Mouse (Mus musculus) cortical plate, adult 2 months (tissue): ENCODE results near the gene Dync1h1.

Experiments used
- CTCF ChIP-seq: fragments of 200-500 bp; IDR thresholded peaks from 2 replicates; pipeline ENCODE4 v1.5.1; 2011; ENCODE audit warnings: mild to moderate bottlenecking, control low read depth, low read length; ENCODE audit not compliant: insufficient read depth; ENCODE audit errors: extremely low read depth
- POLR2A ChIP-seq: fragments of 200-500 bp; IDR thresholded peaks from 2 replicates; pipeline ENCODE4 v1.6.1; 2011; ENCODE audit warnings: mild to moderate bottlenecking, low read length, control low read depth; ENCODE audit not compliant: insufficient read depth; ENCODE audit errors: extremely low read depth

DNA sequence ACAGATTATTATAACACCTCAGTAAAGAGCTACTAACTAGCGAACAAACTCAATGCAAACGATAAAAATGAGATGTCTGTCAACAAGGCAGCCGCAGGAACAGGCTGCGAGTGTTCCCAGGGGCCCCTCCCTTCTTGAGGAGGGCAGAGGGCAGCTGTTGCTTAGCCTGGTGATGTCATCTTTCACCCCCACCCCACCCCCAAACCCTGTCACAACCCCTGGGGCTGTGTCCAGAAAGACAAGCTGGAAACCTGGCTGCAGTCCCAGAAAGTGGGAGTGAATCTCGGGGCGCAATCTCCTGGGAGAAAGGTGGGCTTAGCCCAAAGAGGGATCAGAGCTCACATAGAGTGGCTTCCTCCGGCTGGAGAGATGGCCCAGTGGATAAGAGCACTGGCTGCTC lies 79.9 kb downstream of the Dync1h1 start:
- TF ChIP-seq POLR2A (no peak), CTCF (no peak)
